Mouse (Mus musculus) retina, embryonic 14.5 days (tissue): ENCODE measurements around the gene Nipa1.

ENCODE experiments used
- DNase-seq: peaks from one replicate; pipeline ENCODE4 v3.0.0-alpha.2; 2015; ENCODE audit warnings: low spot score

Gene Nipa1

GRCm38 (mm10) chr7:55935025-55935424, 84.7 kb downstream of the Nipa1 start:
- DNase-seq = no peak

GRCm38 (mm10) chr7:55928649-55929048, 91.1 kb downstream of the Nipa1 start:
- DNase-seq = no peak
